Mouse (Mus musculus) forebrain, embryonic 11.5 days (tissue): ENCODE data around the gene Pigg. TPM values are rescaled to one million over a fixed set of nuclear protein-coding genes. Genes with fewer than 3 reads are reported as not detected.
A peak's percentile ranks its signal among the peaks of the same experiment; 100 is the strongest.
"Not testable (repeated sequence)": the region's sequence is repeated elsewhere in the genome, so short reads cannot be mapped to it uniquely, and the experiment has no call there.

ENCODE experiments used
- ATAC-seq: fragments of 200-750 bp; cut with Nextera tagmentation; replicated peaks from 2 replicates; pipeline ENCODE4 v1.8.0; 2017; ENCODE audit warnings: moderate TSS enrichment; ENCODE audit not compliant: low FRiP score
- DNase-seq: peaks from one replicate; pipeline ENCODE4 v3.0.0-alpha.2; 2017; ENCODE audit warnings: low spot score
- H3K27ac ChIP-seq: fragments of 300-500 bp; sonication (generic); 2 replicates; pipeline ENCODE4 v1.5.1; 2014; ENCODE audit warnings: low read depth, low read length
- H3K27me3 ChIP-seq: fragments of 300-500 bp; sonication (generic); 2 replicates; pipeline ENCODE4 v1.6.1; 2014; ENCODE audit warnings: mild to moderate bottlenecking, low read length, mixed read lengths; ENCODE audit not compliant: control insufficient read depth, insufficient read depth
- H3K36me3 ChIP-seq: fragments of 300-500 bp; sonication (generic); 2 replicates; pipeline ENCODE4 v1.6.1; 2014; ENCODE audit warnings: mild to moderate bottlenecking, low read length, moderate library complexity, mixed read lengths; ENCODE audit not compliant: control insufficient read depth, insufficient read depth
- H3K4me1 ChIP-seq: fragments of 300-500 bp; sonication (generic); replicated peaks from 2 replicates; pipeline ENCODE4 v1.6.1; 2014; ENCODE audit warnings: low read length, mixed read lengths; ENCODE audit not compliant: control insufficient read depth, insufficient read depth
- H3K4me2 ChIP-seq: fragments of 300-500 bp; sonication (generic); 2 replicates; pipeline ENCODE4 v1.6.1; 2014; ENCODE audit warnings: low read depth, mild to moderate bottlenecking, low read length, moderate library complexity, mixed read lengths; ENCODE audit not compliant: severe bottlenecking
- H3K4me3 ChIP-seq: fragments of 300-500 bp; sonication (generic); 2 replicates; pipeline ENCODE4 v1.5.1; 2014; ENCODE audit warnings: low read depth, low read length
- H3K9ac ChIP-seq: fragments of 300-500 bp; sonication (generic); 2 replicates; pipeline ENCODE4 v1.6.1; 2014; ENCODE audit warnings: low read length
- H3K9me3 ChIP-seq: fragments of 300-500 bp; sonication (generic); 2 replicates; pipeline ENCODE4 v1.6.1; 2016; ENCODE audit warnings: low read length, mixed read lengths; ENCODE audit not compliant: control insufficient read depth
- WGBS: fragments of 180-500 bp; shearing (Covaris S2); extraction: QIAGEN DNeasy Blood & Tissue Kit; methylation state at CpG from one replicate; pipeline ENCODE4 v1.1.7; 2014; 5-methylcytosine and 5-hydroxymethylcytosine counted together
- polyA plus RNA-seq: library from polyadenylated mRNA; unstranded; fragments of >200 nt; fragmentation: Nextera tagmentation; extraction: Ambion mirVana; gene quantifications from 2 replicates; pipeline ENCODE4 v1.2.1, GENCODE M21; 2014

The Pigg gene
- polyA plus RNA-seq, 1 experiment from 2014 or later = 3.7 TPM

DNA sequence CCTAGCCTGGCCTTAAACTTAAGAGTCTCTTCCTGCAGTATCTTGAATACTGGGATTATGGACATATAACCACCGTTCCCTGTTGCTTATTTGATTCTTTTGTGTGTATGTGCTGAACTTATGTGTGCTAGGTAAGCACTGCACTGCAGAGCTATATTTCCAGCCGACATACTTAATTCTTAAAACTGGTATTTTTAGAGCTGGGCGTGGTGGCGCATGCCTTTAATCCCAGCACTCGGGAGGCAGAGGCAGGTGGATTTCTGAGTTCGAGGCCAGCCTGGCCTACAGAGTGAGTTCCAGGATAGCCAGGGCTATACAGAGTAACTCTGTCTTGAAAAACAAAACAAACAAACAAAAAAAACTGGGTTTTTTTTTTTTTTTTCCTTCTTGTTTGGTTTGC, 41.1 kb upstream of the Pigg start:
- not testable (repeated sequence) for H3K9ac ChIP-seq, DNase-seq, H3K36me3 ChIP-seq, H3K9me3 ChIP-seq, H3K27ac ChIP-seq, H3K4me1 ChIP-seq, ATAC-seq, H3K27me3 ChIP-seq, H3K4me3 ChIP-seq
- H3K4me2 ChIP-seq = peak overlapping the region; percentile 15; the same call in 1 of the 2 replicates
- WGBS = 92% methylated on average over 6 of the region's 6 CpGs

GRCm38 (mm10) chr5:108286957-108287356, 25.5 kb upstream of the Pigg start:
- Histone ChIP-seq H3K4me2 (no peak overlapping the region), H3K9me3 (no peaks in the 10 kb centered on the region), H3K27ac (no peak overlapping the region), H3K36me3 (no peaks in the 10 kb centered on the region), H3K4me3 (no peak overlapping the region), H3K27me3 (no peaks in the 10 kb centered on the region), H3K4me1 (no peaks in the 10 kb centered on the region), H3K9ac (no peak overlapping the region)
- WGBS = 86% methylated on average over 2 of the region's 2 CpGs
- DNase-seq (no peak), ATAC-seq (no peak)

DNA sequence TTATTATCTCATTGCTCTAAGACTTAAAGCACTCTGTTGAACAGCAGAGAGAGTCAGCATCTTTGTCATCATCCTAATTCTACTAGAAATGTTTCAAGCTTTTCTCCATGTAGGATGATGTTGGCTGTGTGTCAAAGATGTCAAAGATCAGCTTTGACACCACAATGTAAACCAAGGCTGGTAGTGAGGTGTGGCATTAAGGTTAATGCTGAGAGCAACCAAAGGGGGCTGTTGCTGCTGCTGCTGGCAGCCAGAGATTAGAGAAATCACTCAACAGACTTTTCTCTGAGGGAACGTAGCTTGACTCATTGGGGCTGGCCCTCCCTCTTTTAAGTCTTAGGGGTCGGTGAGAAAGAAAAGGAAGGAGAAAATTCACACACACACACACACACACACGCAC, 10.8 kb upstream of the Pigg start:
- Histone ChIP-seq H3K36me3 (no peaks in the 10 kb centered on the region), H3K9ac (no peak overlapping the region), H3K4me3 (no peak overlapping the region), H3K9me3 (no peaks in the 10 kb centered on the region), H3K27ac (no peak overlapping the region), H3K27me3 (no peaks in the 10 kb centered on the region), H3K4me1 (no peaks in the 10 kb centered on the region), H3K4me2 (no peak overlapping the region)
- ATAC-seq (no peak), DNase-seq (no peak)
- 56% methylated on average over 3 of the region's 3 CpGs for WGBS

DNA sequence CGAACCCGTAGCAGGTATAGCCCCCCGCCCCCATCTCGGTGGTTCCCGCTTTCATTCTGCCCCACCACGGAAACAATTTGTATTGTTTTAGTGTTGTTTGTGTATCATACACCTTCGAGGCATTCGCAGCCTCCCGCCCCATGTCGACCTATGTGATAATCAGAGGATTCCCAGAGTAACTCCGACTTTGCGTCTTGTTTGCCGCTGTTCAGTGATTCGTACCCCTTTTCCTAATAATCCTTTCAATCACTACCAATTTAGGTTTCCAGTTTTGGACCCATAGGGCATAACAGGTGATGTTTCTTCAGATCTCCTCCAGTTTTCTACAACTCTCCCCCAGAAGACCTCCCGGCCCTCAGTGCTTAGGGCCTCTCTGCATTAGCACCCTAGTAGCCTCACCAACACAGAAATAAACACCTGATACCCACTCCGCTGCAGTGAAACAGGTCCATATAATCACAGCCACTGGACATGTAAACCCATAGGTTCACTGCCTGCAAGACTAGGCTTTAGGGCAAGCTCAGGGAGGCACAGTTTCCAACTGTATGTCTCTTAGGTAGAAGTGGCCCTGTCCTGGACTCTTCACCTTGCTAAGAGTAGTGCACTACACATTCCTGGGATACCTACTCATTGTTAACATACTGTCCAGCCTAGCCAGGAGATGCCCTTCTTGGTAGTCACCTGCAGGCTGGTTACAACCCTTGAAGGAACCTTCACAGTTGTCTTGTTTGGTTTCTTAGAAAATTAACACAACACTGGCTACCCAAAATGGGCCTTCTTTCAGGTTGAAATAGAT, 854 bp downstream of the Pigg start:
- ATAC-seq (no peak), DNase-seq (no peak)
- Histone ChIP-seq H3K9me3 (no peaks in the 10 kb centered on the region), H3K4me1 (peaks cover 3% of the 10 kb centered on the region), H3K4me3 (peak overlapping the region; percentile 82), H3K9ac (peak overlapping the region; percentile 84), H3K4me2 (peak overlapping the region; percentile 62), H3K27ac (no peak overlapping the region), H3K27me3 (no peaks in the 10 kb centered on the region), H3K36me3 (no peaks in the 10 kb centered on the region)
- WGBS = 9% methylated on average over 16 of the region's 16 CpGs

DNA sequence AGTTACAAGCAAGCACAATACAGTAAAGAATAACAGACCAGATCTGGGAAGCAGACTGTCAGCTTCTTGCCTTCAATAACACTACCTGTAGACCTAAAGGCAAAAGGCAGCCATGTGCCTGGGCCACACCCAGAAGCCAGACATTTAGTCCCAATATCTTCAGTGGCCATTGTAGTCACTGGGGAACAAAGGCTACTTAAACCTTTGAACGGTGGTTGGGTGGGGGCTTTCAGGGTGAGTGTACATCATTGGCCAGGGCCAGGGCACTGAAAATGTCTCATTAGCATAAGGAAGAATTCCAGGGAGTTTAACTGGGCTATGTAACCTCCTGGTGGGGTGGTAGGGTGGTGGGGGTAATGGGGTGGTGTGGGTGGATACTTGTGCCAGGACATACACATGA, 18.6 kb downstream of the Pigg start:
- no peak overlapping the region for H3K9ac ChIP-seq
- WGBS = 81% methylated on average over 1 of the region's 1 CpGs
- ATAC-seq (no peak), DNase-seq (no peak)
- H3K27ac ChIP-seq = no peak overlapping the region
- no peaks in the 10 kb centered on the region for H3K4me1 ChIP-seq
- H3K9me3 ChIP-seq = no peaks in the 10 kb centered on the region
- no peaks in the 10 kb centered on the region for H3K27me3 ChIP-seq
- H3K4me3 ChIP-seq = no peak overlapping the region
- H3K4me2 ChIP-seq = no peak overlapping the region
- H3K36me3 ChIP-seq = no peaks in the 10 kb centered on the region

GRCm38 (mm10) chr5:108337385-108337784, 25.0 kb downstream of the Pigg start:
- Histone ChIP-seq H3K4me1 (no peaks in the 10 kb centered on the region), H3K9me3 (no peaks in the 10 kb centered on the region), H3K36me3 (no peaks in the 10 kb centered on the region), H3K27me3 (no peaks in the 10 kb centered on the region), H3K9ac (no peak overlapping the region), H3K4me3 (no peak overlapping the region), H3K4me2 (no peak overlapping the region), H3K27ac (no peak overlapping the region)
- 87% methylated on average over 4 of the region's 4 CpGs for WGBS
- ATAC-seq (no peak), DNase-seq (no peak)

DNA sequence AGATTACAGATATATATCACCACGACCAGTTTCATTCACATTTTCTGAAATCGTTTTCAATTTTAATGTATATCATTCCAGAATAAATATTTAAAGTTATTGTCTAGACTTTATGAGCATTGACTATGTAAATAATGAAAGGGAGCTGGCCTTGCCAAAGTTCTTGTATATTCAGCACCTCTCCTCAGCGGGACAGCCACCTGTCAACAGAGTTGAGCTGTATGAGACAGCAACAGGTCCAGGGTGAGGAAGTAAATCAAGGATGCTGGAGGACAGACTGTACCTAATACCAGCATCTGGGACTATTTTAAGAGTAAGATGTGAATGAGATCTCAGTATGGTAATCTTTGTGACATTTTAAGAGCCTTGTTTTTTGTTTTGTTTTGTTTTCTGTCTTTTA, 25.6 kb downstream of the Pigg start:
- 86% methylated on average over 3 of the region's 3 CpGs for WGBS
- no peak overlapping the region for H3K4me3 ChIP-seq
- H3K4me2 ChIP-seq = no peak overlapping the region
- H3K9me3 ChIP-seq = no peaks in the 10 kb centered on the region
- DNase-seq (no peak), ATAC-seq (no peak)
- no peaks in the 10 kb centered on the region for H3K27me3 ChIP-seq
- no peak overlapping the region for H3K27ac ChIP-seq
- H3K9ac ChIP-seq = no peak overlapping the region
- no peaks in the 10 kb centered on the region for H3K36me3 ChIP-seq
- no peaks in the 10 kb centered on the region for H3K4me1 ChIP-seq

DNA sequence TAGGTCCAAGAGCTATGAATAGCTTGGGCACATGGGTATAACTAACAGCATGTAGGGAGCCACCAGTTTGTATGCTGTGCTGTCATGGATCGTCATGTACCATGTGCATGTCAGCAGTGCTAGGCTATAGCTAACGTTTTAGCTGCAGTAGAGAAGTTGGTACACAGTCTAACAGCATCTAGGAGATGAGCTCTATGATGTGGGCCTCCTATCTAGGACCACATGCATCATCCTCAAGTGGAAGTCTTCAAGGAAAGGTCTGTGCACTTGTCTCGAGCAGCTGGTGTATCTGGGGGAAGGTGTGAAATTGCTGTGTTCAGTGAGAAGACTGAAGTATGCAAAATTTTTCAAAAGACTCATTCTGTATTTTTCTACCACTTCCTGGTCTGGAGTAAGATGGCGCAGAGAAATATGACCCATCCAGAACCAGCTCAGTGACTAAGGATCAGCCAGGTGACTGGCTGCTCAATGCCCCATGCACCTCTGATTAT, 31.3 kb downstream of the Pigg start:
- Histone ChIP-seq H3K4me3 (no peak overlapping the region), H3K4me2 (no peak overlapping the region), H3K27ac (no peak overlapping the region), H3K27me3 (no peaks in the 10 kb centered on the region), H3K4me1 (no peaks in the 10 kb centered on the region), H3K36me3 (no peaks in the 10 kb centered on the region), H3K9ac (no peak overlapping the region), H3K9me3 (no peaks in the 10 kb centered on the region)
- WGBS = 88% methylated on average over 4 of the region's 4 CpGs
- ATAC-seq = no peak
- no peak for DNase-seq
